Mouse (Mus musculus) neural tube, embryonic 10.5 days (tissue): Measurements from ENCODE around the gene Susd1.
A peak's percentile ranks its signal among the peaks of the same experiment; 100 is the strongest.

ENCODE experiments used
- DNase-seq: peaks from one replicate; pipeline ENCODE4 v3.0.0-alpha.2; 2017; ENCODE audit warnings: low spot score; ENCODE audit errors: extremely low spot score

The Susd1 gene

GRCm38 (mm10) chr4:59340714-59341113 lies 97.7 kb downstream of the Susd1 start:
- peak; percentile 89 for DNase-seq

DNA sequence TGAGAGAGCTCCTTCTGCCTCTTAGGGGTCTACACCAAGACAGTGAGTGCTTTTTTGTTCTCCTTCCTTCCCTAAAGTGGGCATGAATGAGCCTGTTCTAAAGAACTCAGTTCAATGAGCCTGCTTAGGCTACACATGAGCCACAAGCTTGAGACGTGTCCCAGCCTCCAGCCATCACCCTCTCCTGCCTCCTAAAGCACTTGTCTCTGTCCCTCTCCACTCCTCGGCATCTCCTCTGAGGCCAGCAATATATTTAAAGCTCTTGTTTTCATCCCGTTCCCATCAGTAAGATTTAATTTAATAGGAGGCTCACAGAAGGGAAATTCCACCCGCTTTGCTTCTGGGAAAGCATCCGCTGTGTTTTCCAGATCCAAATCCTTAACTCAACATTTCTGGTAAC lies 98.4 kb downstream of the Susd1 start:
- no peak for DNase-seq

DNA sequence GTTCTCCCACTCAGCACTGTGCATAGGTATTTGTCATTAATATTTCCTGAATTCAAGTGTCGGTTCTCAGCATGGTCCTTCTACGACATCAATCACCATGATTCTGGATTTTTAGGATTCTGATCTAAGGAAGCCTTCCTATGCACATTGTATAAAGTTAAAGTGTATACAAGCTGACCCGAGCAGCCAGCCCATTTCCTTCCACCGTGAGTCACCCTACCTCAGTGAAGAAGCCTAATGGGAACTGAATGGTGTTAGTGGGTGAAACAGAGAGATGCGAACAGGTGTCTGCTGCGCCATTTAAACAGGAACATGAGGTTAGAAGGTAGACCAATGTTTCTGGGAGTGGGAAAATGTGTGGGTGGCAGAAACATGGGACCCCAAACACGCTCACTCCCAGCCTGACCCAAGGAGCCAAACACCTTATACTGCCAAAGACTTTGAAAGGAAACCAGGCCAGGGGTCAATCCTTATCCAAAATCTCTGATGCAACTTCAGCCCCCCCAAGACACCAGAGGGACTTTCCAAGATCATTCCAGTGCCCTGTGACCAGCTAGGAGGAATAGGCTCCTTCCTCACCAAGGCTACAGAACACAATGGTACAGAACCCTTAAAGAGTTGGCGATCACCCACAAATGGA lies 99.4 kb downstream of the Susd1 start:
- no peak for DNase-seq

GRCm38 (mm10) chr4:59337533-59337885 lies 100.9 kb downstream of the Susd1 start:
- DNase-seq, result no peak

- no peak for DNase-seq
Measured at GRCm38 (mm10) chr4:59336846-59337532, 101.4 kb downstream of the Susd1 start.

- DNase-seq, result no peak
Measured at GRCm38 (mm10) chr4:59336439-59336809, 102.0 kb downstream of the Susd1 start.

DNA sequence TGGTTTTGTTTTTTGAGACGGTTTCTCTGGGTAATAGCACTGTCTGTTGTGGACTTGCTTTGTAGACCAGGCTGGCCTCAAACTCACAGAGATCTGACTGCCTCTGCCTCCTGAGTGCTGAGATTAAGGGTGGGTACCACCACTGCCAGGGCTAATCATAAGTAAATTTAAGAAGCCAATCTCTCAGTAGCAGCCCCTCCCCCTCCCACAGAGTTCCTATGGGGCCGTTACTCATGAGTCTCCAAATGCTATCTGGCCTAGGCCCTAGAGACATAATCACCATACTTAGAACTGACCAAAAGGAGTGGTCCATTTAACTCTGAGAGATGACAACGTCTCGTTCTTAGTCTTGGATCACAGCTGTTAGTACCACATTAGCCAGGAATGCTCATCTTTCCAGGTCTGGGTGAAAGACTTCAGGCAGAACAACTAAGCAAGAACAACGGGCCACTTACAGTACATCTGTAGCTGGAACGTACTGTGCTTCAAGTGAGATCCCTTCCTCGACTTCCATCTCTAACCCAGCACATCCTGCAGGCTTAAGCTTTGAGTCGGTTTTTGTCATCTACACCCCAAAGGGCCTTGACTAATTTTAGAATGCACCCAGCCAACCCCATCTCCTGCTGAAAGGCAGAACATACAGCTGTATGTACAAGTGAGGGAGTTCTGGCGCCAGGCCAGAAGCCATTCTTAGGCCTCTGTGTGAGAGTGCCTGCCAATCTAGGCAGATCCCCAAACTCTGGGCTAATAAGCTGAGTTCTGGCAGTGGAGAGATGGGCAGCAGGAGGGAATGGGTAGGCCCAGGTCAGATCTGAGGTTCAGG lies 102.6 kb downstream of the Susd1 start:
- no peak for DNase-seq

- DNase-seq, result no peak
Measured at GRCm38 (mm10) chr4:59335101-59335500, 103.3 kb downstream of the Susd1 start.

- DNase-seq, result no peak
Measured at GRCm38 (mm10) chr4:59334236-59334635, 104.2 kb downstream of the Susd1 start.

DNA sequence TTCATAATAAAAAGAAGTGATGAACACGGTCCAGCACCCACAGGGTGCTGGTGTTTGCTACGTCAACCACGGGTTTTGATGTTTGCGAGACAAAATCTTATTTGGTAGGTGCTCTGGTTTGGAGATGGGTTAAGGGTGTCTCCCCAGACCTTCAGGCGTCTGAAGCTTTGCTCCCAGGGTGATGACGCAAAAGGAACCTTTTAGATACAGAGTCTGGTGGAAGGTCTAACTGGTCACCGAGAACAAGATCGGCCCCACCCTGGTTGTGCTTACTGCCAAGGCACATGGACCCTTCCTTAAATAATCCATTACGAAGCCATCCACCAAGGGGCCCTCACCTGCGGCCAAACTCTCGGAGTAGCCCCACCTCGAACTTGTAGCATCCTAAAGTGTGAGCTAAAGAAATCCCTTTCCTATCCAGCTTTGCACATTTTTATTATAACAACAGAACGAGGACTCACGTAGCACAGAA lies 105.0 kb downstream of the Susd1 start:
- no peak for DNase-seq

DNA sequence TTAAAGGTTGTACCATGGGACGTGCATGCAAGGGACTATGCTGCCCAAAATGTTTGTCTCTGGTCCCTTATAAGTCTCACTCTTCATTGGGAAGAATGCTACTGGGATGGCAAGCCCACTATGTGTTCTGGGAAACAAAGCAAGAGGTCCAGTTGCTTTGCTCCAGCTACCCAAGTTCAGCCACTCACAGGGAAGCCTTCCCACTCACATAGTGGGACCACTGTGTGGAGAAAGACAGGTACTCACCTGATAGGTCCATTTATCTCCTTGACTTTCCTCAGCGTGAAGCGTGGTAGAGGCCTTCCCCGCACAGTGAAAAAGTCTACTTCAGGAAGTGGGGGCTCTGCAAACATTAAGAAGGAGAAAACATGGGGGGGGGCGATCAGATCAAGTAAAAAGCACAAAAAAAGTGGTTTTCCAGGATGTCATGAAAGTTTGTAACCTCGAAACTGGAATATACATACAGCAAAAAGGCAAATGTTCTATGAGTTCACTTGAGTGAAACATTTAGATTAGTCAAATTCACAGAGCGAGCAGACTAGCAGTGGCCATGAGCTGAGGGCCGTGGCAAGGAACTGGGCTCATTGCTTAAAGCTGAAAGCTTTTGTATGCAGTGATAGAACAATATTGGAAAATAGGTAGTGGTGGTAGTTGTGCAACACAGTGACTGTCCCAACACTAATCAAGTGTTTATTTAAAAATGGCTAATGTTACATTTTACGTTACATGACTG lies 105.6 kb downstream of the Susd1 start:
- no peak for DNase-seq

DNA sequence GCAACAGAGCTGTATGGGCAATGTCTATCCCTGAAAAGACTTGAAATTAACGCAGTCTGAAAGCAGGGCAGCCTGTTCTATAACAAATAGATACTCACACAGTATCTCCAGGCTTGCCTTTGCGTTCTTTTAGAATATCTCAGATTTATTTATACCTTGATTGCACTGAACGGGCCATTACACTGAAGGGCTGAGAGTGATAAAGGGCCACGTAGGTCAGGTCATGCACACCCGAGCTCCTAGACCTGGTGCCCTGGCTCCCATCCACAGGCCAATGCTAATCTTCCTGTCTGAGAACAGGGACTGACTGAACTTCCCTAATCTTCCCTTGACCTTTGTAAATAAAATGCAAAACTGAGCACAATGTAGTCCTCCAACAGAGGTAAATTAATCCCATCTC lies 106.3 kb downstream of the Susd1 start:
- DNase-seq, result no peak

GRCm38 (mm10) chr4:59331633-59332032 lies 106.8 kb downstream of the Susd1 start:
- no peak for DNase-seq

GRCm38 (mm10) chr4:59330961-59331604 lies 107.3 kb downstream of the Susd1 start:
- DNase-seq, result no peak

DNA sequence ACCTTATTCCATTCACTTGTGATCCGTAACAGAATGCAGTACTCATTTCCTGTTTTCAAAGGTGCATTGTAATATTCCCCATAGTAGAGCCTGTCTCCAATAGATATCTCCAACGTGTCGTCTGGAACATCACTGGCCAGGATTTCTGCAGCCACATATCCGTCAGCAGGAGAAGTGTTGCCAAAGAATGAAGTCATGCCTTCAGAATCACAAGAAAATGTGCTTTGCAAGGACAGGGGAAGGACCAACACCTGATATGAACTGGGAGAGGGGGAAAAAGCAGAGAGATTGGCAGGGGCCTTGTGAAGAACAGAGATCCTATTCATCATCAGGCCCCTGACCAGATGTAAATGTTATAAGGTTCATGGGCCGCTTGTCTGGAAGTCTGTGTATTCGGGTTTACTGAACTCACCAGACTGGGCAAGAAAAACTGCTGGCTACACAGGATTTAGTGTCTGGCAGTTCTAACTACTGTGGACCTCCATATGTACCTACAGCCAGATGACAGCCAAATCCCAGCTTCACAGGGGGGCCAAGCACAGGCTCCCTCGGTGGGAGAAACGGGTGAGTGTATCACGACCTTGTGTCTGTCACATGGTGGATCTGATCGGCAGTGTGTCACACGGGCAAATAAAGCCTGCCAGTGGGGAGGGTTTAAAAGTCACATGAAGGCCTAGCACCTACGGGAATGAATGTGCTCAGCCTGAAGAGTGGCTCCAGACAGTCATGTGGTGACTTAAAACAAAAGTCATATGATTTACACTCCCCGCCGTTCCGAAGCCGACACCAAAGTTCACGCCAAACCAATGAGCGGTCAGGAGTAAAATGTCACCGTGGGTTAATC lies 108.8 kb downstream of the Susd1 start:
- no peak for DNase-seq

- DNase-seq, result no peak
Measured at GRCm38 (mm10) chr4:59328821-59329220, 109.6 kb downstream of the Susd1 start.

GRCm38 (mm10) chr4:59327986-59328385 lies 110.4 kb downstream of the Susd1 start:
- no peak for DNase-seq

GRCm38 (mm10) chr4:59326031-59326760 lies 112.2 kb downstream of the Susd1 start:
- no peak for DNase-seq

- DNase-seq, result no peak
Measured at GRCm38 (mm10) chr4:59324317-59324716, 114.1 kb downstream of the Susd1 start.

- DNase-seq, result no peak
Measured at GRCm38 (mm10) chr4:59323231-59323651, 115.2 kb downstream of the Susd1 start.
